Mouse (Mus musculus) limb, embryonic 15.5 days (tissue): ENCODE results near the gene Qpctl. TPM values are rescaled to one million over a fixed set of nuclear protein-coding genes. Genes with fewer than 3 reads are reported as not detected.

Source experiments
- ATAC-seq: fragments of 200-750 bp; cut with Nextera tagmentation; 2 replicates; pipeline ENCODE4 v1.8.0; 2017; ENCODE audit warnings: low read depth, moderate TSS enrichment; ENCODE audit not compliant: insufficient number of reproducible peaks, low FRiP score, low TSS enrichment
- H3K27ac ChIP-seq: fragments of 300-500 bp; sonication (generic); 2 replicates; pipeline ENCODE4 v1.5.1; 2015; ENCODE audit warnings: moderate library complexity, mild to moderate bottlenecking, inconsistent platforms
- H3K27me3 ChIP-seq: fragments of 300-500 bp; sonication (generic); 2 replicates; pipeline ENCODE4 v1.6.1; 2015; ENCODE audit warnings: inconsistent platforms
- H3K36me3 ChIP-seq: fragments of 300-500 bp; sonication (generic); 2 replicates; pipeline ENCODE4 v1.6.1; 2015; ENCODE audit warnings: inconsistent platforms
- H3K4me1 ChIP-seq: fragments of 300-500 bp; sonication (generic); 2 replicates; pipeline ENCODE4 v1.6.1; 2015; ENCODE audit warnings: inconsistent platforms
- H3K4me2 ChIP-seq: fragments of 300-500 bp; sonication (generic); 2 replicates; pipeline ENCODE4 v1.6.1; 2015; ENCODE audit warnings: mild to moderate bottlenecking, inconsistent platforms
- H3K4me3 ChIP-seq: fragments of 300-500 bp; sonication (generic); 2 replicates; pipeline ENCODE4 v1.5.1; 2015; ENCODE audit warnings: mild to moderate bottlenecking, inconsistent platforms
- H3K9ac ChIP-seq: fragments of 300-500 bp; sonication (generic); 2 replicates; pipeline ENCODE4 v1.6.1; 2015; ENCODE audit warnings: inconsistent platforms
- H3K9me3 ChIP-seq: fragments of 300-500 bp; sonication (generic); 2 replicates; pipeline ENCODE4 v1.6.1; 2016; ENCODE audit warnings: inconsistent platforms
- WGBS: fragments of 180-500 bp; shearing (Covaris S2); methylation state at CpG from one replicate; pipeline ENCODE4 v1.1.7; 2015; 5-methylcytosine and 5-hydroxymethylcytosine counted together
- polyA plus RNA-seq: library from polyadenylated mRNA; unstranded; fragments of >200 nt; fragmentation: Nextera tagmentation; extraction: Ambion mirVana; gene quantifications from 2 replicates; pipeline ENCODE4 v1.2.1, GENCODE M21; 2015

Qpctl gene
- polyA plus RNA-seq, result 13.7 and 13.8 TPM in 2 replicates

- Histone ChIP-seq H3K9ac (peak within 1 kb of the TSS; percentile 78), H3K27me3 (no peaks in the 10 kb centered on the region), H3K36me3 (peaks cover 35% of the 10 kb centered on the region), H3K4me2 (peak within 1 kb of the TSS; percentile 81), H3K27ac (peak within 1 kb of the TSS; percentile 82), H3K9me3 (no peaks in the 10 kb centered on the region), H3K4me3 (peak within 1 kb of the TSS; percentile 72), H3K4me1 (peaks cover 23% of the 10 kb centered on the region)
- under 1% methylated on average over 43 of the region's 43 CpGs for WGBS
- peak; percentile 97 for ATAC-seq
Observed at GRCm38 (mm10) chr7:19148875-19149541, at the start of gene Qpctl. Gene Qpctl (minus strand): TSS chr7:19149291.

- Histone ChIP-seq H3K4me2 (no peak overlapping the region), H3K4me3 (no peak overlapping the region), H3K4me1 (no peaks in the 10 kb centered on the region), H3K27me3 (no peaks in the 10 kb centered on the region), H3K9me3 (no peaks in the 10 kb centered on the region), H3K36me3 (peaks cover 70% of the 10 kb centered on the region), H3K9ac (no peak overlapping the region), H3K27ac (no peak overlapping the region)
- 24% methylated on average over 2 of the region's 2 CpGs for WGBS
- no peak for ATAC-seq
Observed at GRCm38 (mm10) chr7:19197985-19198384, 48.9 kb upstream of the Qpctl start.

- WGBS, result 65% methylated on average over 6 of the region's 6 CpGs
- no peak overlapping the region for H3K27ac ChIP-seq
- H3K4me3 ChIP-seq, result no peak overlapping the region
- no peaks in the 10 kb centered on the region for H3K4me1 ChIP-seq
- no peak for ATAC-seq
- H3K27me3 ChIP-seq, result no peaks in the 10 kb centered on the region
- no peak overlapping the region for H3K4me2 ChIP-seq
- no peaks in the 10 kb centered on the region for H3K9me3 ChIP-seq
- peaks cover 70% of the 10 kb centered on the region for H3K36me3 ChIP-seq
- H3K9ac ChIP-seq, result no peak overlapping the region
Observed at GRCm38 (mm10) chr7:19196676-19197075, 47.6 kb upstream of the Qpctl start.

- WGBS, result 97% methylated on average over 4 of the region's 4 CpGs
- Histone ChIP-seq H3K36me3 (peaks cover 70% of the 10 kb centered on the region), H3K27me3 (no peaks in the 10 kb centered on the region), H3K9ac (no peak overlapping the region), H3K4me3 (no peak overlapping the region), H3K4me2 (no peak overlapping the region), H3K4me1 (no peaks in the 10 kb centered on the region), H3K9me3 (no peaks in the 10 kb centered on the region), H3K27ac (no peak overlapping the region)
- ATAC-seq, result no peak
Observed at GRCm38 (mm10) chr7:19194676-19195075, 45.6 kb upstream of the Qpctl start.

- ATAC-seq, result no peak
- peak overlapping the region; percentile 69 for H3K27ac ChIP-seq
- no peak overlapping the region for H3K9ac ChIP-seq
- no peak overlapping the region for H3K4me3 ChIP-seq
- peaks cover 8% of the 10 kb centered on the region for H3K27me3 ChIP-seq
- H3K36me3 ChIP-seq, result peaks cover 16% of the 10 kb centered on the region
- WGBS, result 50% methylated on average over 6 of the region's 6 CpGs
- no peaks in the 10 kb centered on the region for H3K9me3 ChIP-seq
- H3K4me1 ChIP-seq, result peaks cover 44% of the 10 kb centered on the region
- H3K4me2 ChIP-seq, result no peak overlapping the region
Observed at GRCm38 (mm10) chr7:19184758-19185157, 35.7 kb upstream of the Qpctl start.

- Histone ChIP-seq H3K4me1 (peaks cover 49% of the 10 kb centered on the region), H3K27ac (peak overlapping the region; percentile 69), H3K27me3 (peaks cover 13% of the 10 kb centered on the region), H3K4me3 (no peak overlapping the region), H3K9me3 (no peaks in the 10 kb centered on the region), H3K9ac (no peak overlapping the region), H3K36me3 (peaks cover 16% of the 10 kb centered on the region), H3K4me2 (no peak overlapping the region)
- no peak for ATAC-seq
- 51% methylated on average over 2 of the region's 2 CpGs for WGBS
Observed at GRCm38 (mm10) chr7:19184250-19184649, 35.2 kb upstream of the Qpctl start.

GRCm38 (mm10) chr7:19180862-19181429 lies 31.9 kb upstream of the Qpctl start:
- H3K9me3 ChIP-seq, result no peaks in the 10 kb centered on the region
- peaks cover 68% of the 10 kb centered on the region for H3K4me1 ChIP-seq
- no peak for ATAC-seq
- WGBS, result 2% methylated on average over 27 of the region's 27 CpGs
- H3K4me3 ChIP-seq, result peak overlapping the region; percentile 52
- H3K9ac ChIP-seq, result peak overlapping the region; percentile 27
- H3K27ac ChIP-seq, result peak overlapping the region; percentile 63; the same call in 1 of the 2 replicates
- H3K27me3 ChIP-seq, result peaks cover 46% of the 10 kb centered on the region
- H3K4me2 ChIP-seq, result peak overlapping the region; percentile 66
- peaks cover 2% of the 10 kb centered on the region; the same call in 1 of the 2 replicates for H3K36me3 ChIP-seq

- no peak for ATAC-seq
- 0 out of 2 replicates have a peak overlapping the region, but pooled peaks have one; percentile 30 for H3K4me3 ChIP-seq
- no peak overlapping the region for H3K27ac ChIP-seq
- H3K4me1 ChIP-seq, result peaks cover 64% of the 10 kb centered on the region
- H3K27me3 ChIP-seq, result peaks cover 53% of the 10 kb centered on the region
- no peaks in the 10 kb centered on the region for H3K9me3 ChIP-seq
- 36% methylated on average over 6 of the region's 6 CpGs for WGBS
- no peaks in the 10 kb centered on the region for H3K36me3 ChIP-seq
- peak overlapping the region; percentile 42 for H3K4me2 ChIP-seq
- H3K9ac ChIP-seq, result no peak overlapping the region
Observed at GRCm38 (mm10) chr7:19179936-19180335, 30.8 kb upstream of the Qpctl start.

GRCm38 (mm10) chr7:19179173-19179572 lies 30.1 kb upstream of the Qpctl start:
- Histone ChIP-seq H3K4me1 (peaks cover 56% of the 10 kb centered on the region), H3K9me3 (no peaks in the 10 kb centered on the region), H3K36me3 (no peaks in the 10 kb centered on the region), H3K4me3 (peak overlapping the region; percentile 30), H3K27ac (no peak overlapping the region), H3K9ac (no peak overlapping the region), H3K27me3 (peaks cover 53% of the 10 kb centered on the region), H3K4me2 (peak overlapping the region; percentile 42)
- no peak for ATAC-seq
- 3% methylated on average over 24 of the region's 32 CpGs for WGBS

GRCm38 (mm10) chr7:19178443-19179092 lies 29.5 kb upstream of the Qpctl start:
- Histone ChIP-seq H3K36me3 (no peaks in the 10 kb centered on the region), H3K4me1 (peaks cover 50% of the 10 kb centered on the region), H3K27me3 (peaks cover 56% of the 10 kb centered on the region), H3K4me2 (peak overlapping the region; percentile 42), H3K4me3 (peak overlapping the region; percentile 30), H3K27ac (no peak overlapping the region), H3K9ac (no peak overlapping the region), H3K9me3 (no peaks in the 10 kb centered on the region)
- 5% methylated on average over 27 of the region's 27 CpGs for WGBS
- no peak for ATAC-seq

- WGBS, result 10% methylated on average over 17 of the region's 18 CpGs
- H3K4me2 ChIP-seq, result no peak overlapping the region
- H3K27me3 ChIP-seq, result peaks cover 56% of the 10 kb centered on the region
- no peak overlapping the region for H3K9ac ChIP-seq
- H3K9me3 ChIP-seq, result no peaks in the 10 kb centered on the region
- H3K27ac ChIP-seq, result no peak overlapping the region
- H3K36me3 ChIP-seq, result no peaks in the 10 kb centered on the region
- 0 out of 2 replicates have a peak overlapping the region, but pooled peaks have one; percentile 30 for H3K4me3 ChIP-seq
- peaks cover 49% of the 10 kb centered on the region for H3K4me1 ChIP-seq
- ATAC-seq, result no peak
Observed at GRCm38 (mm10) chr7:19178035-19178434, 28.9 kb upstream of the Qpctl start.

GRCm38 (mm10) chr7:19177216-19177615 lies 28.1 kb upstream of the Qpctl start:
- 72% methylated on average over 7 of the region's 7 CpGs for WGBS
- no peak for ATAC-seq
- H3K27me3 ChIP-seq, result peaks cover 56% of the 10 kb centered on the region
- no peaks in the 10 kb centered on the region for H3K9me3 ChIP-seq
- no peak overlapping the region for H3K9ac ChIP-seq
- H3K27ac ChIP-seq, result no peak overlapping the region
- H3K36me3 ChIP-seq, result no peaks in the 10 kb centered on the region
- no peak overlapping the region for H3K4me3 ChIP-seq
- no peak overlapping the region for H3K4me2 ChIP-seq
- H3K4me1 ChIP-seq, result peaks cover 55% of the 10 kb centered on the region
